Mouse (Mus musculus): ENCODE data around the gene Ssxb8. TPM values are rescaled to one million over a fixed set of nuclear protein-coding genes. Genes with fewer than 3 reads are reported as not detected.
"Not testable (repeated sequence)": the region's sequence is repeated elsewhere in the genome, so short reads cannot be mapped to it uniquely, and the experiment has no call there.

Ssxb8 gene
- polyA plus RNA-seq (2014; fragmentation: Nextera tagmentation; extraction: Ambion mirVana) = not detected in 2 replicates

DNA sequence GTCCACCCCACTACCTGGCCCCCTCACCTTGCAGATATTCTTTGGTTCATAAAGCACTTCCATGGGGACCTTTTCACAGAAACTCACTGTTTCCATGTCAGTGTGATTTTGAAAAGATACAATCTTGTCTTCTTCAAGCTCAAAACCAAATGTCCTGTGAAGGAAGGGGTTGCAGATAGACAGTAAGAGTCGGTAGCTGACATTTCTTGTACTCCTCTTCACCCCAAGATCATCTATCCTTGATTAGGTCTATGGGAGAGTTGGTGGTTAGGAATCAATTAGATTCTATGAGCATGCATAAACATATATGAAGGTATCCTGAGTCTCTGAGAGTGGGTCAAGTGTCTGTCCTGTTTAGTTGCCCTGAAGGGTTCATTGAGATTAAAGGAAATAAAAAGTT lies at the start of gene Ssxb8:
TSS of gene Ssxb8 (minus strand) at position 101 of the 400 bp plus-strand sequence.
- not testable (repeated sequence) for H3K36me3 ChIP-seq (replicated peaks; ENCODE audit: control insufficient read depth, insufficient read depth, low read depth, low read length); H3K27me3 ChIP-seq (ENCODE audit: control insufficient read depth, insufficient read depth, low read length); H3K27ac ChIP-seq (replicated peaks; ENCODE audit: low read depth, low read length); H3K4me1 ChIP-seq (ENCODE audit: control insufficient read depth, insufficient read depth, low read length); H3K9me3 ChIP-seq (replicated peaks; ENCODE audit: control insufficient read depth, low read length); H3K4me2 ChIP-seq (ENCODE audit: low read depth, low read length); H3K9ac ChIP-seq (replicated peaks; ENCODE audit: low read length); DNase-seq (ENCODE audit: low spot score); ATAC-seq (replicated peaks; ENCODE audit: insufficient number of reproducible peaks, low FRiP score, low TSS enrichment, low read depth); H3K4me3 ChIP-seq (ENCODE audit: low read depth, low read length)
- 64% methylated on average over 1 of the region's 1 CpGs for WGBS

DNA sequence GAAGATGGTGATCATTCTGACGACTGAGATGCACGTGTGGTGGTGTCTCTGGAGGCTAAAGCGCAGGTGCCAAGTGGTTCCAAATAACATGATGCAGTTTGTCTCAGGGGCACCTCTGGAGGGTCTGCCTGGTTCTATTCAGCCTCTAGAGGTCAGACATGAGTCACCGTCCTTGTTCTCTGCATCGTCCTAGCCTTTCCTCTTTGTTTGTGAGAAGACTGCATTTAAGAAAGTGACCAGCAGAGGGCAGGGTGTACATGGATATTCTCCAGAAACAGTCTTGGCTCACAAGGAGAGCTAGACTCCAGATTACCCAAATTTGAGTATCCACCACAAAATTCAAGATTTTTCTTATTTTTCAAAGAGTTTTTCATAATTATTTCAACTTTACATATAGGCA lies 42.3 kb upstream of the Ssxb8 start:
- WGBS = 49% methylated on average over 5 of the region's 5 CpGs
- Histone ChIP-seq H3K9me3 (replicated peaks; ENCODE audit: control insufficient read depth, low read length) (no peaks in the 10 kb centered on the region), H3K4me3 (ENCODE audit: low read depth, low read length) (no peak overlapping the region), H3K4me1 (ENCODE audit: control insufficient read depth, insufficient read depth, low read length) (no peaks in the 10 kb centered on the region), H3K27ac (replicated peaks; ENCODE audit: low read depth, low read length) (no peak overlapping the region), H3K27me3 (ENCODE audit: control insufficient read depth, insufficient read depth, low read length) (no peaks in the 10 kb centered on the region), H3K9ac (replicated peaks; ENCODE audit: low read length) (no peak overlapping the region), H3K4me2 (ENCODE audit: low read depth, low read length) (no peak overlapping the region), H3K36me3 (replicated peaks; ENCODE audit: control insufficient read depth, insufficient read depth, low read depth, low read length) (no peaks in the 10 kb centered on the region)
- DNase-seq (ENCODE audit: low spot score) (peak; percentile 17), ATAC-seq (replicated peaks; ENCODE audit: insufficient number of reproducible peaks, low FRiP score, low TSS enrichment, low read depth) (no peak)

DNA sequence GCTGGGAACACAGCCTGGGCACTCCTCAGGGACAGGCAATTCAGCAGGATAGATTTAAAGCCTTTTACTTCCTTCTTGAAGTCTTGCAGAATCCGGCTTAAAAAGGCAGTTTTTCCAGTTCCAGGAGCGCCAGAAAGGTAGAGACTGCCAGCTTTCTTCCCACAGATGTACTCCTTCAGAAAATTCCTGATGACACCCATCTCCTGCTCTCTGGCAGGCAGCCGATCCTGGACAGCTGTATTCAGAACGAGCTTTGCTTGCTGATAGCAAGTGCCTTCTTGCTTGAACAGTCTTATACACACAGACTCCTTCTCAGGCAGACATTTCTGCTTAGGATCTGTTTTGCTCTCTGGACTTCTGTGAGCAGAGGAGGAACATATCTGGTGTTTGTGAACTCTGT lies 27.6 kb downstream of the Ssxb8 start:
- H3K4me1 ChIP-seq (ENCODE audit: control insufficient read depth, insufficient read depth, low read length) = no peaks in the 10 kb centered on the region
- no peak overlapping the region for H3K4me3 ChIP-seq (ENCODE audit: low read depth, low read length)
- DNase-seq (ENCODE audit: low spot score) (no peak), ATAC-seq (replicated peaks; ENCODE audit: insufficient number of reproducible peaks, low FRiP score, low TSS enrichment, low read depth) (no peak)
- no peak overlapping the region for H3K9ac ChIP-seq (replicated peaks; ENCODE audit: low read length)
- H3K27me3 ChIP-seq (ENCODE audit: control insufficient read depth, insufficient read depth, low read length) = no peaks in the 10 kb centered on the region
- no peak overlapping the region for H3K27ac ChIP-seq (replicated peaks; ENCODE audit: low read depth, low read length)
- 70% methylated on average over 4 of the region's 4 CpGs for WGBS
- H3K4me2 ChIP-seq (ENCODE audit: low read depth, low read length) = no peak overlapping the region
- H3K36me3 ChIP-seq (replicated peaks; ENCODE audit: control insufficient read depth, insufficient read depth, low read depth, low read length) = no peaks in the 10 kb centered on the region
- no peaks in the 10 kb centered on the region for H3K9me3 ChIP-seq (replicated peaks; ENCODE audit: control insufficient read depth, low read length)

Other genes with a start within 250 kb of the Ssxb8 start
- not detected in 2 replicates for gene Ssxb2, start 229.1 kb downstream of the Ssxb8 start, polyA plus RNA-seq (2014; fragmentation: Nextera tagmentation; extraction: Ambion mirVana)
- gene Gm14459, start 165.9 kb downstream of the Ssxb8 start, polyA plus RNA-seq (2014; fragmentation: Nextera tagmentation; extraction: Ambion mirVana) = not detected in 2 replicates
- gene Ssxb6, start 142.6 kb downstream of the Ssxb8 start, polyA plus RNA-seq (2014; fragmentation: Nextera tagmentation; extraction: Ambion mirVana) = not detected in 2 replicates
- gene Ssxb3, start 99.0 kb downstream of the Ssxb8 start, polyA plus RNA-seq (2014; fragmentation: Nextera tagmentation; extraction: Ambion mirVana) = not detected in 2 replicates
- gene Ssx9, start 57.6 kb upstream of the Ssxb8 start, polyA plus RNA-seq (2014; fragmentation: Nextera tagmentation; extraction: Ambion mirVana) = not detected in 2 replicates
- gene Ssxb5, start 112.8 kb upstream of the Ssxb8 start, polyA plus RNA-seq (2014; fragmentation: Nextera tagmentation; extraction: Ambion mirVana) = not detected in 2 replicates
- gene Gm6592, start 153.2 kb upstream of the Ssxb8 start, polyA plus RNA-seq (2014; fragmentation: Nextera tagmentation; extraction: Ambion mirVana) = not detected in 2 replicates
- gene Gm5751, start 183.4 kb upstream of the Ssxb8 start, polyA plus RNA-seq (2014; fragmentation: Nextera tagmentation; extraction: Ambion mirVana) = not detected in 2 replicates
- gene B630019K06Rik, start 201.5 kb upstream of the Ssxb8 start, polyA plus RNA-seq (2014; fragmentation: Nextera tagmentation; extraction: Ambion mirVana) = 5.5 and 5.8 TPM in 2 replicates